Mouse (Mus musculus) right cerebral cortex, postnatal 10 days (tissue): ENCODE data around the gene Cyp24a1.
"Not testable (repeated sequence)": the region's sequence is repeated elsewhere in the genome, so short reads cannot be mapped to it uniquely, and the experiment has no call there.

Experiments
- DNase-seq, 2 experiments: peaks; one replicate each; pipeline ENCODE4 v3.0.0; 2021; ENCODE audit warnings: low spot score in 2 of 2

Gene Cyp24a1

DNA sequence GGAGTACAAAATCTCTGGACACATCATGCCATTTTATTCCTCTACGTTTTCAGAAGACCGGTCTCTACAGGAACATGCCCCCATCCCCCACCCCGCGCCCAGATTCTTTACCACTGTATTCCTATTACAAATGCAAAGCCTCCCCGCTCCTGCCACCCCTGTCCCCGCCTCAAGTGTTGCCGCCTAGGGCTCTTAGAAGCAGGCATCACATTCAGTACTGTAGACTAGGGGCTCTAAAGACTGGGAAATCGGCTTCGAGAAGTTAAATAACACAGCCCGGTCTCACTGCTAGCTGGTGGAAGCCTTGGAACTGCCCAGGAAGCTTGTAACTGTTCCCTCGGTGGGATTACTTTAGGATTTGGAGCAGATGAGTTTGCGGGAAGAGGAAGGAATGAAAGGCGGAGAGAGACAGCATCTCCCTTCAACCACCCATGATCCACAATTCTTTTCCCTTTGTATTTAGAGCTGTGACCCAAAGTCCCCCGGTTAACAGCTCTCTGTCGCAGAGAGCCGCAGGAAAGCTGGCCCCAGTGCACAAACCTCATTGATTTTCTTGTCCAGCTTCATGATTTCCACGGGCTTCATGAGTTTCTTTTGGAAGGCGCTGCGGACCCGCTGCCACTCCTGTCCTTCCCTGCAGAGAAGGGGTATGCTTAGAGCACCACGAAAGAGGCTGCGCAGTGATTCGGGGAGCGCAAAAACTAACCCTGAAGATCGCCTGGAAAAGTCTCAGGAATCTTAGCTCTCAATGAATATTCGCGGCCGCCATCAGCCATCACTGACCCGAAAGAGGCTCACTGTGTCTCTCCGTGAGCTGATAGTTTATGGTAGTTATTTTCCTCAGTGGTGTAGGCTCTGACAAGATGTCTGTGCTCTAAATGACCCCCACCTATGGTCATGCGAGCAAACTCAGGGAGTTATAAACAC lies 1.9 kb downstream of the Cyp24a1 start:
- no peak for DNase-seq

GRCm38 (mm10) chr2:170487890-170488502 lies 8.9 kb downstream of the Cyp24a1 start:
- no peak for DNase-seq

GRCm38 (mm10) chr2:170487202-170487601 lies 9.7 kb downstream of the Cyp24a1 start:
- DNase-seq = no peak

DNA sequence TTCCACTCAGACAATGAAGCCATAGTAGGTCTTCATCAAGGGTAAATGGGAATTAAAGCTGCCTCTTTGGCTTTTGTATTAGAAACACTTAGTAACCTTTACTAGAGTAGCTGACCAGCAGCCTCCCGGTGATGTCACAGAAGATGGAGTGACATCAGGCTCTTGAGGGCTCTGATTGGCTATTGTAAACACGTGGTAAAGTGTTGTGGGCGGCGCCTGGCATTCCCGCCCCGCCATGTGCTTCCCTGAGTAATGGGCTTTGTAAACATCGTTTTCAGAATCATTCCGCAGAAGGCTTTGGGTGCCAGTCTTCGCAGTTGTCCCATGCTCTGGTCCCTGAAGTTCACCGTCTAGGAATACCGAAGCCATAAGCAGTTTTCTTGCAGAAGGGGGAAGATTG lies 13.0 kb downstream of the Cyp24a1 start:
- DNase-seq = no peak

DNA sequence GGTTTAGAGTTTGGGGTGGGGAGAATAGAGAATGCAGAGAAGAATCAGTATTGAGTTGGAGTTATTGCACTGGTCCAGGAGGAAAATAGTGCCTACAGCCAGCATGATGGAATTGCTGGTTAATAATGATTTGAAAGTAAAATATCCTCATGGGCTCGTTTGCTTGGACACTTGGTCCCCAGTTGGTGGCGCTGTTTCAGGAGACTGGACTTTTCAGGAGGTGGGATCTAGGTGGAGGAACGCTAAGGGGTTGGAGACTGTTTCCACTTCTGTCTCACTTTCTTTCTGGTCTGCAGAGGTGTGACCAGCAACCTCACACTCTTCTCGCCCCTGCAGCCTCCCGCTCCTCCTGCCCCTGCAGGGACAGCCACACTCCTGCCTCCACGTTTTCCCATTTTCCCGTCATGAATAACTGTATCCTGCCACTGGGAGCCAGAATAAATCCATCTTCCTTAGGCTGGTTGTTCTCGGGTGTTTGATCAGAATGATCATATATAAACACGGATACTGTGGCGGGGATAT lies 14.9 kb downstream of the Cyp24a1 start:
- no peak for DNase-seq

DNA sequence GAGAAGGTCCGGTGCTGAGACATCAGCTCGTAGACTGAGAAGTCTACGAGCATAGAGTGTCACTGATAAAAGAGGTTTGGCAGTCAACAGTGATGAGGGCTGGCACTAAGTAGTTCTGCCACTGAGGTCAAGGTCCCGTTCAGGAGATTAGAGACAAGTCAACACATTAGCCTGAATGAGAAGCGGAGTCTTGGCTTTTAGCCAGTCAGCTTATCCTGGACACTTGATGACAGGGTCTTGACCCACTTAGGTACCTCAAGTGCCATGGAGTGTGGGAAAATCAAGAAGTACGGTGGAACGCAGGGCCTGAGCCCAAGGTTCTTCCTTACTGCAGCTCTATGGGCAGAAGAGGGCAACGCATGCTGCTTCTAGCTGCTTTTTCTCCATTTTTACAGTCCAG lies 20.3 kb downstream of the Cyp24a1 start:
- DNase-seq = no peak

GRCm38 (mm10) chr2:170476215-170476614 lies 20.7 kb downstream of the Cyp24a1 start:
- DNase-seq = no peak

GRCm38 (mm10) chr2:170475164-170475563 lies 21.8 kb downstream of the Cyp24a1 start:
- DNase-seq = no peak

DNA sequence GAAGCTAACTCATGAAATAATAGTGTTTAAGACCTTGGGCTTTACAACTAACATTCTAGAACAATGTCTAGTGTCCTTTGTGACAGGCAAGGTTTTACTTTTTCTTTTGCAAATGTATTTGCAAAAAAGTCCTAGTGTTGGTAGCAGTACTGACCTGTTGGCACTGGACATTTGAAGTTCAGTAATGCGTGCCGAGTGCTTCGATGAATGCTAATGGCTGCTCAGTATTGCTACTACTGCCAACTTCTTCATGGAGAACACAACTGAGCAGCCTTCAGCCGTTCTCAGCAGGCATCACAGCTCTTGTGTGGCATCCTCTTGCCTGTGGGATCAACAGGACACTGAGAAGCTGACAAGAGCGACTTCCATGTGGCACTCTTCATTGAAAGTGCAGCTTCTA lies 22.8 kb downstream of the Cyp24a1 start:
- DNase-seq = no peak

GRCm38 (mm10) chr2:170470591-170470990 lies 26.4 kb downstream of the Cyp24a1 start:
- DNase-seq = no peak

GRCm38 (mm10) chr2:170469616-170470308 lies 27.2 kb downstream of the Cyp24a1 start:
- DNase-seq = peak; percentile 48 to 68

GRCm38 (mm10) chr2:170468009-170468408 lies 28.9 kb downstream of the Cyp24a1 start:
- DNase-seq = peak in 1 of 2 experiments; percentile 38

DNA sequence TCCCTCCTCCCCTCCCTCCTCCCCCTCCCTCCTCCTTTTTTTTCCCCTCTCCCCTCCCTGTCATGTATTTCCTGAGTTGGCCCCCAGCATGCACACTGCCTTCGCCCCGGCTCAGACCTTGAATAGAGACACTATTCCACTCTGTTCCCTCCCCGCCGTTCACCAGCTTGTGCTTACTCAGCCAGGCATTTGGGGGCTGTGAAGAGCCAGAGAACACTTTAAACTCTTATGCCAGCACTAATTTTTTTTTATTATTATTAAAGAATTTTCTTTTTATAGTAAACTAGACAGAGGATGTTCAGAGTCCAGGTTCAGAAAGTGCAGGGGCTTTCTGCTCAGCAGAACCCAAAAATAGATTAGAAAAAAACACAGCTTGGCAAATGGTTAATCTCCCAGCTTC lies 32.1 kb downstream of the Cyp24a1 start:
- peak in 1 of 2 experiments; percentile 42 for DNase-seq

DNA sequence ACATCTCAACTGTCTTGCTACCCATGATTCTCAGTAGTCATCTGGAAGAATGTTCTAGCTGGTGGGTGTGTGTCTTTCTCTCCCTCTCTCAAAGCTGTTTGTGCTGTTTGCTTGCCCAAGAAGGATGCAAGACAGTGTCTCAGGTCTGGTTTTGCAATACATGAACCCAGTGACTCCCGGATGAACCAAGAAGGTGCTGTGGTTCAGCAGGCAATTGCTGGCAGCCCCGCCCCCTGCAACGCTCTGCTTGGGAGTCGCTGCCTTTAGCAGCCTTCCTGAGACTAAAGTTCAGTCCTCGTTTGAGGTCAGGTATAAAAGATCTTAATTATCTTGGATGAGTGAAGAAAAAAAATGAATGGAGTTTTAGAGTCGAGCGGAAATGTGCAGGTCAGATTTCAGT lies 35.3 kb downstream of the Cyp24a1 start:
- DNase-seq = no peak

DNA sequence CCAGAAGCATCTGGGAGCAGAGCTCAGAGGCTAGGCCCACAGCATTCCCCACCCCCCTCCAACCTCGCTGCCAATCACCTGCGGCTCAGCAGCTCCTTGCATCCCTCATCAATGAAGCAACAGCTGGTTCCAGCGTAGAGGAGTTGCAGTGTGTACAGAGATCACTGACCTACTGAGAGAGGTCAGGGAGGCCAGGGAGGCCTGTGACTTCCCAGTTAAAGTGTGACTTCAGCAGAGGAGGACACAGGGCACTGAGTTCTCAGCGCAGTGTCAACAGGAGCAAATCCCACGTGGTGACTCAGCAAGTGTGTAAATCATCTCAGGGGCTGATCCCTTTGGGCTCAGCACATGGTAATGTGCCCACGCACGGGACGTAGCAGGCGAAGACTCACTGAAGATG lies 37.1 kb downstream of the Cyp24a1 start:
- no peak for DNase-seq

GRCm38 (mm10) chr2:170459183-170459582 lies 37.8 kb downstream of the Cyp24a1 start:
- DNase-seq = no peak

DNA sequence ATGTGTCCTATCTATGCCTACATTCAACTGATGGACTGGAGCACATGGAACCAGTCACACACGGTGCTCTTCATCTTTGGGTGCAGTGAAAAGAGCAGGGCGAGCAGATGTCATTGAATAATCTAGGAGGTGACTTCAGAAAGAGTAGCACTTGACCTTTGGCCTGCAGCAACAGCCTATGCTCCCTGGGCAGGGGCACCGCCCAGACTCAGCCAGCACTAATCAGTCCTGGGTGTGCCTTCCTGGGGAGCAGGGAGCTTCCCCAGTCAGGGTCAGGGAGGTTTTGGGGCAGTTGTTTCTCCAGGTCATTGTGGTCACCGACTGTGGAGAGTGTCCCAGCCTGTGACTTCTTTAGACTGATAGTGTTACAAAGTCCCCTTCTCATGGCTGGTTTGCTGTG lies 43.1 kb downstream of the Cyp24a1 start:
- DNase-seq = not testable (repeated sequence)

GRCm38 (mm10) chr2:170450933-170451332 lies 46.0 kb downstream of the Cyp24a1 start:
- peak; percentile 60 to 81 for DNase-seq

DNA sequence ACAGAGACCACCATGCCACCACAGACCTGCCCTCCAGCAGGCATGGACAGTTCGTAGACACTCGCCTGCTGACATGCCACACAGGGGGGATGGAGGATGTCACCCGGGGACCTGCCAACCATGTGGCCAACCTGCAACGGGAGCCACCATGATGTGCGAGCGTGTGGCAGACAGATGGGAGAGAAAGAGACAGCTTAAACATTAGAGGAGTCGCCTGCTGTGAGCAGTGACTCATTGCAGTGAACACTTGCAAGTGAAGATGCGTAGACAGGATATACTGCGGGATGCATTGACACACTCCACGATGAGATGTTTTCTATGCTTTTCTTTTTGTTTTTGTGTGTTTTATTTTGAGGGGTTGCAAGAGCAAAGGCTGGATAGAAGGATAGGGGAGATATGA lies 49.3 kb downstream of the Cyp24a1 start:
- peak in 1 of 2 experiments; percentile 41 for DNase-seq

- no peak for DNase-seq
These were observed 50.0 kb downstream of the Cyp24a1 start for GRCm38 (mm10) chr2:170446843-170447383.

DNA sequence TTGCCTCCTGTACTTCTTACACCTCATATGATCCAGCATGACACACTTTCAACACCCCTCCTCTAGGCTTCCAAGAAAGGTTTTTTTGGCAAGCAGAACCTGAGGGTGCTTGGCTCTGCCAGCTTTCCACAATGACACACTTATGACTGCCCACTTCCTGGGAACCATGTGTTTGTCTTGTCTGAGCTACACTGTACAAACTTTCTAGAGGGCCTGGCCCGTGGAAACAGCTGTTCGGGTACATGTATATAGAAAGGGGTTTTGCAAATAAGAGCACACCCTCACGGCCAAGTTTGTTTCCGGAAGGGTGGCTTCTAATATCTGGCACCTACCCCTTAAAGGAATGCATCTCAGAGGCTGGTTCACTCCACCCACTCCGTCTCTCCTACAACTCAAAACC lies 51.1 kb downstream of the Cyp24a1 start:
- no peak for DNase-seq

GRCm38 (mm10) chr2:170442535-170442934 lies 54.4 kb downstream of the Cyp24a1 start:
- DNase-seq = peak in 1 of 2 experiments; percentile 44
